21 mouse cellular contexts compared by ENCODE assay signal in genomic region chr2:128465214-128465984, GRCm38 (mm10).
DNase-seq lines count a peak whose midpoint lies in the region; ATAC-seq and TF ChIP-seq lines count a peak whose summit lies in the region.
"Had no signal": no experiment of that assay in that cellular context is flagged by ENCODE, and none has a peak within 500 bp of the region (broad histone marks: within the 10 kb centered on the region; RNA-seq: fewer than 3 reads in every experiment).

No protein-coding gene starts in this region.

- 0 out of 2 replicates have a peak overlapping the region, but pooled peaks have one; percentile 31 for H3K27ac ChIP-seq in bone marrow, adult 2 months (ENCODE audit: control insufficient read depth, insufficient read depth, low read depth, low read length, poor library complexity)
- H3K27ac ChIP-seq: embryonic facial prominence, embryonic 13.5 days; forebrain, embryonic 10.5 days; limb, embryonic 12.5 days; liver, embryonic 13.5 days; lung, embryonic 15.5 days; midbrain, embryonic 12.5 days; stomach, embryonic 15.5 days had no signal

- TF ChIP-seq POLR2A in bone marrow, adult 2 months (IDR thresholded peaks at IDR 0.05; ENCODE audit: borderline replicate concordance, control insufficient read depth, low read depth, low read length): no peak
- no peak for TF ChIP-seq POLR2A in myocyte (IDR thresholded peaks at IDR 0.05; ENCODE audit: insufficient read length, low read depth)

- intact Hi-C loops in left cerebral cortex, postnatal 25 days (cut with DNase I): no loop called here
- intact Hi-C loops in left cerebral cortex, postnatal 10 days (cut with DNase I): no loop called here

- H3K79me2 ChIP-seq in myocyte (ENCODE audit: control insufficient read depth, insufficient read depth): no peaks in the 10 kb centered on the region

- peak; percentile 17 to 40 for DNase-seq in left cerebral cortex, postnatal 25 days (ENCODE audit: low spot score in 2 of 2)
- no peak for DNase-seq in left cerebral cortex, postnatal 10 days (ENCODE audit: extremely low spot score in 1 of 2, low spot score in 2 of 2)
- DNase-seq in cerebellum, adult 9-11 months: peak; percentile 64
- no peak for DNase-seq in spleen, postnatal 10 days (ENCODE audit: low spot score in 2 of 2)
- no peak for DNase-seq in lung, postnatal 14 days
- DNase-seq: adrenal gland, adult 8-10 months; heart, postnatal 14 days; layer of hippocampus, postnatal 36 days; liver, embryonic 13.5 days; spleen, adult 18-20 months; thymus, adult 2 months had no signal

- H3K27me3 ChIP-seq in myocyte (ENCODE audit: control insufficient read depth, insufficient read depth, insufficient read length): no peaks in the 10 kb centered on the region
- H3K27me3 ChIP-seq: embryonic facial prominence, embryonic 13.5 days; limb, embryonic 12.5 days; liver, embryonic 13.5 days; lung, embryonic 15.5 days; midbrain, embryonic 12.5 days; stomach, embryonic 15.5 days had no signal

- H3K36me3 ChIP-seq in myocyte (ENCODE audit: control insufficient read depth, insufficient read depth): no peaks in the 10 kb centered on the region
- H3K36me3 ChIP-seq: embryonic facial prominence, embryonic 13.5 days; forebrain, embryonic 10.5 days; limb, embryonic 12.5 days; liver, embryonic 13.5 days; lung, embryonic 15.5 days; midbrain, embryonic 12.5 days; stomach, embryonic 15.5 days had no signal

- no peak overlapping the region for H3K4me3 ChIP-seq in bone marrow, adult 2 months (replicated peaks; ENCODE audit: control insufficient read depth, low read depth, low read length)
- no peak overlapping the region for H3K4me3 ChIP-seq in myocyte
- H3K4me3 ChIP-seq: embryonic facial prominence, embryonic 13.5 days; forebrain, embryonic 10.5 days; limb, embryonic 12.5 days; liver, embryonic 13.5 days; lung, embryonic 15.5 days; midbrain, embryonic 12.5 days; stomach, embryonic 15.5 days had no signal

- no peak for TF ChIP-seq CTCF in bone marrow, adult 2 months (IDR thresholded peaks at IDR 0.05; ENCODE audit: control insufficient read depth, insufficient read depth, low read length)

- H3K4me2 ChIP-seq in myocyte (ENCODE audit: low read depth): peak overlapping the region; percentile 69
- H3K4me2 ChIP-seq: embryonic facial prominence, embryonic 13.5 days; heart, embryonic 11.5 days; limb, embryonic 12.5 days; liver, embryonic 13.5 days; lung, embryonic 15.5 days; midbrain, embryonic 12.5 days; stomach, embryonic 15.5 days had no signal

- no peak overlapping the region for H3ac ChIP-seq in myocyte (ENCODE audit: control insufficient read depth, insufficient read length)

- 61% methylated on average over 6 of the region's 6 CpGs for WGBS in bone marrow, adult 2 months

- H3K4me1 ChIP-seq in bone marrow, adult 2 months (ENCODE audit: control insufficient read depth, insufficient read depth, low read length): peaks cover 22% of the 10 kb centered on the region
- H3K4me1 ChIP-seq: embryonic facial prominence, embryonic 13.5 days; limb, embryonic 12.5 days; midbrain, embryonic 12.5 days had no signal

- no peak for ATAC-seq in monocyte, adult 5-6 weeks (replicated peaks; ENCODE audit: insufficient number of reproducible peaks, low FRiP score, low TSS enrichment, poor library complexity, severe bottlenecking)

TF ChIP-seq in myocyte, 11 proteins besides CTCF, POLR2A, EP300 and RAD21:
- TF ChIP-seq CEBPB (IDR thresholded peaks at IDR 0.05; ENCODE audit: insufficient read depth, poor library complexity, severe bottlenecking) (no peak), POLR2AphosphoS2 (IDR thresholded peaks at IDR 0.05; ENCODE audit: insufficient read length, low read depth) (no peak), USF1 (IDR thresholded peaks at IDR 0.05; ENCODE audit: low read depth) (no peak), MYOD1 (IDR thresholded peaks at IDR 0.05; ENCODE audit: control insufficient read depth in 1 of 3, insufficient read length in 2 of 3, low read depth in 2 of 3) (peak in 2 of 3 experiments; percentile 8 to 81), SRF (IDR thresholded peaks at IDR 0.05; ENCODE audit: control insufficient read depth, insufficient read length, low read depth) (no peak), TCF3 (IDR thresholded peaks at IDR 0.05; ENCODE audit: insufficient read length, low read depth) (no peak), MAX (IDR thresholded peaks at IDR 0.05; ENCODE audit: low read depth) (no peak), REST (IDR thresholded peaks at IDR 0.05; ENCODE audit: insufficient read depth, insufficient read length) (no peak), E2F4 (IDR thresholded peaks at IDR 0.05; ENCODE audit: insufficient read depth) (no peak), MYOG (IDR thresholded peaks at IDR 0.05; ENCODE audit: control insufficient read depth in 1 of 3, insufficient read depth in 1 of 3, insufficient read length in 2 of 3, low read depth in 2 of 3) (peak in 1 of 3 experiments; percentile 43), TCF12 (IDR thresholded peaks at IDR 0.05; ENCODE audit: insufficient read depth, poor library complexity, severe bottlenecking) (no peak)

Comparison
In these comparisons a context has a peak if more than half of its experiments do, and no peak if none do; other contexts are left out.
1. DNase-seq: peak in left cerebral cortex, postnatal 25 days (2 of 2) and cerebellum, adult 9-11 months (single experiment); none in left cerebral cortex, postnatal 10 days (0 of 2), spleen, postnatal 10 days (0 of 2) and lung, postnatal 14 days (single experiment).